Mouse (Mus musculus) adipocyte (in vitro differentiated cells): Measurements from ENCODE around the gene Dlgap4.
A peak's percentile ranks its signal among the peaks of the same experiment; 100 is the strongest.

Experiments
- DNase-seq: peaks from one replicate; pipeline ENCODE4 v3.0.0-alpha.2; 2016; ENCODE audit warnings: low spot score

Gene Dlgap4

DNA sequence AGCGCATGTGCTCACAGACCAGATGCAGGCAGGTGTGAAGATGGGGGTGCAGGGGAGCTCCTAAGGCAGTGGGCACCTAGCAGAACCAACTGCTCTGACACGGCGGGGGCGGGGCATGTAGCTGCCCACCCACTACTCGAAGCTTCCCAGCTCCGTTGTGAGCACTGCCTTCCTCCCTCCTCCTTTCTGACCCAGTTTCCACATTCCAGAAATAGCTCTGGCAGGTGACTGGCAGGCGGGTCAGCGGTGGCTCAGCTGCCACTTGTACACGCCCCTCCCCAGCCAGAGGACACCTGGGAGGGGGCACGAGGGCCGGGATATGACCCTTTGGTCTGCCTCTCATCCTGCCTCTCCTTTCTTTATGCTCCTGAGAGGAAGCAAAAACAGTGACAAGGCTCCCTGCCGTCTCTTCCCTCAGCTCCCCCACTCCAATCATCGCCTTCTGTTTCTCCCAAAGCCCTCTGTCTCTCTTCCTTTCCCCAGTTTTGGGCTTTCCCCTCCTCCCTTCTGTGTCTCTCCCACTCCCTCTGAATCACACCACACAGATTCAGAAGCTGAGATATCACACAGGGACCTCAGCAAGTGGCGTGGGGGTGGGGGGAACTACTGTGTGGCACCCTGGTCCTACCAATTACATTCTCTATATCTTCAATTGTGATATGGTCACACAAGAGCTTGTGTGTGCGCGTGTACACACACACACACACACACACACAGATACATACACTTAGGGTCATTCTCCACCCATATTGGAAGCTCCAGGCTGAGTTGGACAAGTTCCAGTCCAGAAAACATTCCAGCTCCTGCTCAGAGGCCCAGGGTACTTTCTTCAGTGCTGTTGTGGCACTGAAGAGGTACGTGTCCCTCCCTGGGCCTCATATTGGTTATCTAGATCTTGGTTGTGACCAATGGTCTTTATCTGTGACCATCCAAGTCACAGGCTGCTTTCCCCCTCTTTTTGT is 104.1 kb downstream of the Dlgap4 start:
- peak; percentile 60 for DNase-seq

DNA sequence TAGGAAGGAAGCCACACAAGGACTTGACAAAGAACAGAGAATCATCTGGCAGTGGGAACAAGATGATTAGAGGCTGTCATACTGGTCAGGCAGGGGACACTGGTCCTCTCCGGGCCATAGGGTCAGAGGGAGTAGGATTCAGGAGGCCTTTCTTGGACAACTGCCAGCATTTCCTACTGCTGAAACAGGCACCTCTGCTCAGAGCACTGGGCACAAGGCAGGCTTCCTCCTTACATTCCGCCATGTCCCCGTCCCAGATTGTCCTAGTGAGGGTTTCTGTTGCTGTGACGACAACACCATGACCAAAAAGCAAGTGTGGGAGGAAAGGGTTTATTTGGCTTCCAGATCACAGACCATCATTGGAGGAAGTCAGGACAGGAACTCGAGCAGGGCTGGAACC is 105.3 kb downstream of the Dlgap4 start:
- peak; percentile 52 for DNase-seq

DNA sequence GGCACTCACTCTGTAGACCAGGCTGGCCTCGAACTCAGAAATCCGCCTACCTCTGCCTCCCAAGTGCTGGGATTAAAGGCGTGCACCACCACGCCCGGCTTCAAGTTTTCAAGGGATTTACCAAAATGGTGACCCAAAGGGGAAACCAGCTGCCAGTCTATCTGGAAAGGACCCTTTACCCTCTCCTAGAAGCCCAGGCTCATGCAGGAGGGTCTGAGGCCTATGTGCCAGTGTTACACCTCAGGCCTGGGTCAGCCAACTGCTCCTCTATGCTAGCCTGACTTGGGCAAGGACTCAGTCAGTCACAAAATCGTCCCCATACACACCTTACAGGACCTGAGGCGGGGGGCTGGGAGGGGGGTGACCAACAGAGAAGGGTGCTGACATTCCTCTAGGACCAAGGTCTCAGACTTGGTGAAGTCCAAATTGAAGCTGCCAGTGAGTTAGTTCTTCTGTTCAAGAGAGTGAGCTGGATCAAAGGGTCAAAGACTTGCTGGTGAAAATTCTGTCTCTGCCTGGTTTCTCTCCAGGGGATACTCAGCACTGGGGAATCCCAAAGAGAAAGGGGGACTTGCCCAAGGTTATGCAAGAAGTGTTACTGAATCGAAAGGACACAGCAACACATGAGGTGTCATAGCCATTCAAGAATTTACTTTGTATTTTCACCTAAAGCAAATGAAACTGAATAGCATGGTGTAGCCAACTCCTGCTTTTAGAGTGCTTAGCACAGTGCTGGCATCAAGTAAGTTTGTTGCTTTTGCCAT is 106.2 kb downstream of the Dlgap4 start:
- DNase-seq = peak; percentile 73

DNA sequence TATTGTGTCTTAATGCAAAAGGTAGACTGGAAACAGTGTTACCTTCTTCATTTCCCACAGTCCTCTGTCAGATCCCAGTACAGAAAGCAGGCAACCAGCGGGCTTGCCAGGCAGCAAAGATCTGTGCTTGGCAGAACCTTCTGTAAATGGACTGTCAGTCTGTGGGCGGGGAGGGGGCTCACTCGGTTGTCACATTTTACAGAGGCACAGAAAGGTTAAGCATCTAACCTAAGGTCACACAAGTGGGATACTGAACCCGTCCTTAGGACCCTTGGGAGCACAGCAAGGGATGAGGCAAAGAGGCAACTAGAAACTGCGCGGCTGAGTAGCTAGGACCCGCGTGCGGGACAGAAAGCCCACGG is 106.8 kb downstream of the Dlgap4 start:
- peak; percentile 73 for DNase-seq

DNA sequence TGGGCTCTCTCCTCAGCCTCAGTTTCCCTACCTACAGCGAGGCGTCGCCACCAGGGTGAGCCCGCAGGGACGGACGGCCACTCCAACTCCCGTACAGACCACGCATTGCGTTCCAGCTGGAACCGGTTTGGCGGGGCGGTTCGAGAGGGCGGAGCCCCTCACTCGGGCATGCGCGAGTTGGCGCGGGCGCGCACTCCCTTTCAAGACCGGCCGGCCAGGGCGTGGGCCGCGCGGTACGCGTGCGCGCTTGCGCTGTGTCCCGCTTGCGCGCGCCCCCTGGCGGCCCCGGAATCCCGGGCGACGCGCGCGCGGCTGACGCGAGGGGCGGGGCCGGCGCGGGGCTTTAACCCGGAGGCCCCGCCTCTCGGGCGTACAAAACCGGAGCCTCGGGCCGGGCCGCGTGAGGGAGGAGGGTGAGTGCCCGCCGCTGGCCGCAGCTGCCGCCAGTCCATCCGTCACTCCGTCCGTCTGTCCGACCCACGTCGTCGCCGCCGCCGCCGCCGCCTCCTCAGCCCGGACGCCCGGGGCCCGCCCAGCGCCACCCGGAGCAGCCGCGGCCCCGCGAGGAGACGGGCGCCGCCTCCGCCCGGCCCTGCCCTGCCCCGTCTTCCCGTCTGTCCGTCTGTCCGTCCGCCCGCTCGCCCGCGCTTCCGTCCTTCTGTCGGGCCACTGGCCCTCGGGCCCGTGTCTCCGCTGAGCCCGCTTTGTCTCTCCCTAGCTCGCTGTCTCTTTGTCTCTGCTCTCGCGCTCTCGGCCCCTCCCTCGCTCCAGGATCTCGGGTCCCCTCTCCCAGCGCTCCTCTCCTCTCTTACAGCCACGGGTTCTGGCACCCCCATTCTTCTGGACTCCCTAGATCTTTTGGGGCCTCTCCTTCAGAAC is 107.4 kb downstream of the Dlgap4 start:
- DNase-seq = peak; percentile 96

DNA sequence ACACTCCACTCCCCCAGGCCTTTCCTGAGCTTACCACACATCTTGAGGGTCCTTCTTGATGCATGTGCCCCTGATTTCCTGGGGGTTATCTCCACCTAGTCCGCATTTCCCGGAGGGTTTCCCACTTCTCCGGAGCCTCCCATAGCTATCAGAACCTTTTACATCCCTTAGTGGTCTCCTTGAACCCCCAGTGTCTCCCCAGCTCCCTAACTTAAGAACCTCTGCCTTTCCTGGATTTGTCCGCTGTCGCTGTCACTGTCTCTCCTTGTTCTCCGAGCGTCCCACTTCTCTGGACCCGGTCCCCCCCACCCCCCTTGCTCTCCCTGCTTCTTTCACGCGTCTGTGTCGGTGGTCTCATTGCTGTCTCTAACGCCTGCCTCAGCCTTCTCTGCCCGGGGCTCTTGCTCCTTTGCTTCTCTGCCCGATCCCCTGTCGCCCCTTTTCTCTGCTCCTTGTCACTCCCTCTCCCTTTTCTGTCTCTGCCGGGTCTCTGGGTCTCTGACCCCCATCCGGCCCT is 108.1 kb downstream of the Dlgap4 start:
- no peak for DNase-seq

DNA sequence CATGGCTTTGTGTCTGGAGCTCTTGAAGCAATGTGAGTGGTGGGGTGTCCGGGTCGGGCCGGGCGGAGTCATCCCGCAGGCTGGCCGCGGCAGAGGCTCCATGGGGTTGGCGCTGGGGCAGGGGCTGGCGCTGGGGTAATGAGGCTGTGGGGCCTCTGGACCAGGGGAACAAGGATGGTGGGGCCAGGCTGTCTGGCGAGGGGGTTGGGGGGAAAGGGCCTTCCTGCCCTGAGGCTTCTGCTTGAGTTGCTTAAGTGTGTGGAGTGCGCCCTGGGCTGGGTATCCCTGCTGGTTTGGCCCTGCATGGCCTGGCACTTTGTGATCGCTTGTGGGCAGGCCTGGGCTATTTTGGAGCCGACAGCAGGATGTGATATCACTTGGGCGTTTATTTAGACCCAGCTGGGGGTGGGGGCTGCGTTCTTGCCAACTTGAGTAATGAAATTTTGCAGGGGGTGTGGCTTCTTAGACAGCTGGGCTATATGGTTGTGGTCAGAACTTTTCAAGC is 108.6 kb downstream of the Dlgap4 start:
- peak; percentile 88 for DNase-seq

DNA sequence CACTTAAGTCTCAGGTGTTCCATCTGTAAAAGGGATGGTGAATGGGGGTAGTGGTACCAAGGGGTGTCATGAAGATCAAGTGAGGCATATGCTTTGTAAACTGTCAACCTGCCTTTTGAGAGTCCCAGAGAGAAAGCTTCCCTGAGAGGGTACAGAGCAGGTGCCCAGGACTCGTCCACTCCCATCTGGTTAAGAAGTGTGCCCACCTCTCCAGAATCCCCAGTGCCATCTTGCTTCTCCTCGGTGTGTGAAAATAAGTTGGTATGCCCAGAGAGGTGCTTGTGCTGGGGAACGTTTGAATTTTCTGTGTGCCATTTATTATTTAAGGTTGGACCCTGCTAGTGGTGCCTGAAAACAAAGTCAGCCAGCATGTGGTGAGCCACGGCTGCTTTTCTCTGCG is 109.2 kb downstream of the Dlgap4 start:
- no peak for DNase-seq

DNA sequence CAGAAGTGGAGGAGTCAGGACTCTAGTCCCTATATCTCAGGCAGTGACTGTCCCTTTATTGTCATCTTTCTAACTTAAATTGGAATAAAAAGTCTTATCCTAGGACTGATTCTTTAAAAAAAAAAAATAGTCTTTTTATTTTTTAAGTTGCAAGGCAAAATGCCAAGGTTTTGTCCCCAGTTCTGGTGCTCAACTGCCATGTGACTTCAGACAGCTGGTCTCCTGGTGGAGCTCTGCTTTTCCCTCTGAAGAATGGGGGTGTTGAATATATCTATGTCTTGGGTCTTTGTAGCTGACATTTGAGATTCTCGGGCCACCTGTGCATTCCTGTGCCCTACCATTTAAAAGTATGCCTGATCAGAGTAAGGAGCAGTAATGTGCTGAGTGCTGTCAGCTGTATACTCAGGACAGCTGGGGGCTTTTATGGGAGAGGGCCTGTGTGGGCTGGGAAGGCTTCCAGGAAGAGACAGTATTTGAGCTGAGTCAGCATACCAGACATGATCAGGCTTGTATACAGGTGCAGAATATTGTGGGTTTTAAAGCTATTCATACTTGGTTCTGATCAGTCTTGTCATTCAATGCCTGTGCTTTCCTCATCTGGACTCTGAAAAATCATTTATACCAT is 110.5 kb downstream of the Dlgap4 start:
- peak; percentile 50 for DNase-seq

DNA sequence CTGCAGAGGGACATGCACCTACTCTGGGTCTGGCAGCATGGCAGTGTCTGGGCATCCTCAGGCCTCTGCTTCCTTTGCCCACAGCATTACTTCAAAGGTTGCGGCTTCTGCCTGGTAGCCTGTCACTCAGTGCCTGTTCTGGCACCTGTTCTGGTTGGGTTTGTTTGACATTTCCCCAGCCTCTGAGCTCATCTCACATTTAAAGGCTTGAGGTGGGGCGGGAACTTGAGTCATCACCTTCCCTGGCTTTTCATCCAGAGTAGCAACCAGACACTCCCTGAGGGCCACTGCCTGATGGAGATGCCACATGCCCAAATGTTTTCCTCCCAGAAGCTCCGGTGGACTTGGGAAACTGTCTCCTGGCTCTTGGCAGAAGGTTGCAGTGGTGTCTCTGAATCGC is 111.4 kb downstream of the Dlgap4 start:
- DNase-seq = no peak

DNA sequence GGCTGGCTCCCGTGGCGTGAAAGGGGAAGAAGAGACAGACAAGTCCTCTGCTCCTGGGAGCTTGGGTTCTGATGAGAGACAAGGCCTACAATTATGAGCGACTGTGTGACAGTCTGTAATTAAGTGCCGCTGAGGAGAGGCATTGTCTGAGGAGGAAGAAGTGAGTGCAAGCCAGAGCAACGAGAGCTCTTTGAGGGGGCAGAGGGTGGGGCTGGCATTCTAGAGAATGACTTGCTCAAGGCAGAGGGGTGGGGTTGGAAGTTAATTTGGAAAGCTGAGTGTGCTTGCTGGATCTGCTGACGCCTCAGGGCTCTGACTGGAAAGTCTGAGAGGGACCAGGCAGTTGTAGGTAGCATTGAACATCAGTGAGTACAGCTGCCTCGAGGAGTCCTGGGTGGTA is 112.8 kb downstream of the Dlgap4 start:
- DNase-seq = no peak

DNA sequence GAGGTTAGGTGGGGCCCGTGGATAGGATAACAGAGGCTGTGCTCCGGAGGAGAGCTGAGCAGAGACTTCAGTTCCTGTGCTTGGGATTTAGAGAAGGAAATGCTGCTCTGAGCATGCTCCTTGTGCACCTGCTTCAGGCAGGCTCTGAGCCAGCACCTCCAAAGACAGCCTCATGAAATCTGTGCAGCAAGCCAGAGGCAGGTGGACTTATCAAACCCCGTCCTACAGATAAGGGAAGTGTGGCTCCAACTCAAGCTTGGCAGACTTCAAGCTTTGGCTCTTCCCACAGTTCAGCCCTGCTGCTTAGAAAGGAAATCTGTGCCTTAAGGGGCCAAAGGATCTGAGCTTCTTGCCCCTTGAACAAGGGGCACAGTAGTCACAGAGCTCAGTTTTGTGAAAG is 113.4 kb downstream of the Dlgap4 start:
- DNase-seq = no peak

DNA sequence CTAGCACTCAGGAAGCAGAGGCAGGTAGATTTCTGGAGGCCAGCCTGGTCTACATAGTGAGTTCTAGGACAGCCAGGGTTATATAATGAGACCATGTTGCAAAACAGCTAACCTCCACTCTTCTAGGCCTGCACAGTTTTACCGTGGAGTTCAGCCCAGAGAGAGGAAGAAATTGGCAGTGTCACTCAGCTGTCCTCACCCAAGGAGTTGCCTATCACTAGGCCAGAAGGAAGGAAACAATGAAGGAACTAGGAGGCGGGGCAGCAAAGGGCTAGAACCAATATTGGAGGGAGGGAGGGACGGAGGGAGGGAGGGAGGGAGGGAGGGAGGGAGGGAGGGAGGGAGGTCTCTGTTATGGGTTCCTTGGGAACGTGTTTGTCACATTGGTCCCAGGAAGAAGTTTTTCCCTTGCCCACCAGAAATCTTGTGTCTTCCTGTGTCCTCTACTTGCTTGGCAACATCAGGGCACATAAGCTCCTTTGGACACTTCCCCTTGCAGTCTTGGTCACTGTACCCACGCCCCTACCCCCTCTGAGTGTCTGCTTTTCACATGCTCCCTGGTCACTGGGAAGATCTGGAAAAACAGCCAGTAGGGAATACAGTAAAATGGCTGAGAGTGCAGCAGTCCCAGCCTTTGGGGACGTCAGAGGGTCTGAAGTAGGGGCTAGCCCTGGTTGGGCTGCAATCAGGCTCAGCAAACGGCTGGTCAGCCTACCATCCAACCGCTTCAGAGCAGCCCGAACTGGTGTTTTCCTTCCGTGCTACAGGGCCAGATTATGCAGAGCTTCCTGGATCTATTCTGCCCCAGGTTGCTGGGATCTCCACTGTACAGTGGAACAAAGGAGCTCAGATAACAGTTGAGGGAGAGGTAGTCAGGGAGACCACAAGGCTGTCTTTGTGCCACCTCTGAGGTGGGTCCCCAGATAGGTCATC is 116.3 kb downstream of the Dlgap4 start:
- peak; percentile 79 for DNase-seq

DNA sequence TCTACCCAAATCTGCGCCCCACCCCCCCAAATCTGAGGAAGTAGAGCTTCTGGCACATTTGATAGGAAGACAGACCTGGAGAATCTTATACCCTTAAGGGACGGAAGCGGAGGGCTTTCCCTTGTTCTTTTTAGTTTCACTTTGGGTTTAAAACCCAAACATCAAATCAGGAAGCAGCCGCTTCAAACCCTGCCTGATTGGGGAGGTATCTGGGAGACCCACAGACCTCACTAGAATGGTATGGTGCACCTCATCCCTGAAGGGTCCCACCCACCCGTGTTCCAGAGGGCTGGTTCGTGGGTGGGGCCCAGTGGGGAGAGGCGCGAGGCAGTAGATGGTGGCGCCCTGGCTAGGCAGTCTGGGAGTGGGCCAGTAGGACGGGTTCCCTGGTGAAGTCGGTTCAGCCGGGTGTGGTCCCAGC is 117.0 kb downstream of the Dlgap4 start:
- no peak for DNase-seq

DNA sequence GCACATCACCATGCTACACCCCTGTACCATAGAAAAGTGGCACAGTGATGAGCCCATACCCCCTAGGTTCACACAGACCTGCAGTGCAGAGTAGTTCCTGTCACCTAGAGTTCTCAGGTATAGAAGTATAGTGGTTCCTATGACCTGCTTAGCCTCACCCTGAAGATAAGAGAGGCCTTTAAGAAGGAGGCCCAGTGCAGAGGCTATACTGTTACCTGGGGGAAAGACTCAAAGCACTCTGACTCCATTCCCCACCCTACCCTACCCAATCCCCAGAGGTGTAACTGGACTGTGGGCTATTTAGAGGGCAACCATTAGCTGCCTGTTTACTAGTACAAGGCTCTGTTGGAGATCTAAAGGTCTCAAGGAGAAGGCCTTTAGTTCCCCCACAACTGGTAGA is 118.1 kb downstream of the Dlgap4 start:
- DNase-seq = no peak

DNA sequence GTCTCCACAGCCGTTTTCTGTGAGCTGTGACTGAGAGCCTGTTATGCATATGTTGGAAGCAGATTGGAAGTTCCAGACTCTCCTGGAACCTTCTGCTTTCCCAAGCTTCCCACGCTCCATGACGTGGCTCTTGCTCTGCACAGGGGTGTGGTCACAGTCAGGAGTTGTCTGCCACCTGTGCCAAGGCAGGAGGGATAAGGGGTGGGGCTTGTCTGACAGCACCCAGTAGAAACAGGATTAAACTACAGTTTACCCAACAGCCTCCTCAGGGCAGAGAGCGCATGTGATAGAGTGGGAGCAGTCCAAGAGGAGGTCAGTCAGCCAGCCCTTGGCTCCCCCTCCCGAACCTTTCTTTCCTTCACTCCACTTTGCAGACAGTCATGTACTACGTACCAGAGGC is 118.6 kb downstream of the Dlgap4 start:
- DNase-seq = peak; percentile 77

DNA sequence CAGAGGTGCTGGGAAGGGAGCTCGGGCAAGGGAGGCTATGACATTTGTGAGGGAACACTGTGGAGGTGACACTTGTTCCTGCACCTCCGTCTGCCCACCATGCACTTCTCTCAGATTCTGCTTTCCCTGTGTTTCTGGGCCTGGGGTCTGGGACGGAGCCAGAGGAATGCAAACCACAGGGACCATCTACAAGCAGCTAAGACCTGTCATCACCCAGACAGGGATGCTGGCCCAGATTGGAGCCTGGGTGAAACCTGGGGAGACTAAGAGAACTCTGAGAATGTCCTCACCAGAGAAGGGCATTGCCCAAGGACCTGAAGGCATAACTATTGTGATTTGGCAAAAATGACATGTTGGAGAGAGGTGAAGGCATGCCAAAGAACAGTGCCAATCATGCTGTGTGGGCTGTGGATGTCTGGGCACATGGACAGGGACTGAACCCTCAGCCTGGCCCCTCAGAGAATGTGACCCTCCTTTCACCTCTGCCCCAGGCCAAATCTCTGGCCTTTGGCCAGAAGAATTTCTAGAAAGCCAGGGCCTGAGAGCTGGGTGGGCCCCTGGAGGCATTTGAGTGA is 122.3 kb downstream of the Dlgap4 start:
- DNase-seq = peak; percentile 63

DNA sequence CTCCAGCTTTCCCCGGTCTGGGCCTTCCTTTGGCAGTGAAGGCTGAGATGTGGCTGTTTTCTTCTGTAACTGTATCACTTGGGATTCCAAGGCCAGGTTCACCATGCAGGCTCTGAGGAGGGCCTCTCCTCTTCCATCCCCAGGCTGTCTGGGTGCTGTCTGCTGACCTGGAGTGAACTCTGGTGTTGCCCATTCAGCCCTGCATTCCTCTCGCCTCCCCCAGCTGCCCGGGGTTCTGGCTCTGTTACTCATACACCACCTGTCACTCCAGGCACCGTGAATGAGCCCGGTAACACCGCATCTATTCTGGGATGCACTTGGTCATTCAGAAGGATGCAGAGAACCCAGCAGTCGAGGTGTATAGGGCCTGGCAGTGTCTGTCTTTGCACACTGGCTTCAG is 123.3 kb downstream of the Dlgap4 start:
- DNase-seq = no peak

DNA sequence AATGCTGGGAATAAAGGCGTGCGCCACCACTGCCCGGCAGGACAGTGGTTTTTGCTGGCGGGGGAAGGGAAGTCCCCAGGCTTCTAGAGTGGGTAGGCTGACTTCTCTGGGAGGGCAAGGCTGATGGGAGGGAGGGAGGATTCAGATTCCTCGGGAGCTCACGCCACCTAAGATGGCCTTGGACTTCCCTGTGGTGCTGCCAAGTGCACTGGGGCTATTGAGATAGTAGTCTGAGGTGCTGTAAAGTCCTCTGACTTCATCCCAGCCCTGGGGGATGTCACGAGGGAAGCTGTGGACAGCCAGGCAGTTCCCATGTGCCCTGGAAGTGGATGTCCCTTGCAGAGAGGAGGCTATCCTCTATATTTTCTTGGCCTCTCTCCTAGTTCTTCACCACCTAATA is 124.5 kb downstream of the Dlgap4 start:
- no peak for DNase-seq

DNA sequence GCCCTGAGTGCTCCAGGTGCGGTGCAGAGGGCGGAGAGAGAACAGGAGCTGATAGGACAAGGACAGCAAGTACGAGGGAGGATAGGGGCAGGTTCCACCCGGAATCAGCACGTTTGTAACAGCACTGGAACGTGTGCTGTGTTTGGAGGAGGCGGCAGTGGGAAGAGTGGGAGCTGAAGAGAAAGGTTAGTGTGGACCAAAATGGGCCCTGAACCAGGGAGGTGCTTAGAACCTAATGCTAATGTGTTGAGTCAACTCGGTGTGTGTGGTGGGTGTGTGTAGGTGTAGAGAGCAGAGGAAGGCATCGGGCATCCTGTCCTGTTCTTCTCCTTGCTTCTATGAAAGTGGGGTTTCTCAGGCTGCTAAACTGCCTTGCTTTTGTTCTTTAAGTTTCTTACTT is 127.8 kb downstream of the Dlgap4 start:
- no peak for DNase-seq
